Comparison of ENCODE assay signal across 34 mouse cellular contexts in genomic region chr19:33924099-33924498, GRCm38 (mm10). TPM values are rescaled to one million over a fixed set of nuclear protein-coding genes. Genes with fewer than 3 reads are reported as not detected.
DNase-seq lines count a peak whose midpoint lies in the region; ATAC-seq lines count a peak whose summit lies in the region.
"Had no signal": no experiment of that assay in that cellular context is flagged by ENCODE, and none has a peak within 500 bp of the region (broad histone marks: within the 10 kb centered on the region; RNA-seq: fewer than 3 reads in every experiment).

No protein-coding gene starts in this region.

- no peak for ATAC-seq in forebrain, embryonic 11.5 days (replicated peaks; ENCODE audit: low FRiP score)
- ATAC-seq: forebrain, embryonic 14.5 days; forebrain, postnatal 0 days; hindbrain, postnatal 0 days; inflammation-experienced regulatory T-cells, adult 6 months; intestine, embryonic 16.5 days; Patski had no signal

- no peaks in the 10 kb centered on the region for H3K36me3 ChIP-seq in forebrain, embryonic 11.5 days (ENCODE audit: control insufficient read depth, insufficient read depth, low read length)
- H3K36me3 ChIP-seq: forebrain, embryonic 10.5 days; heart, embryonic 12.5 days; heart, embryonic 15.5 days had no signal

- no peak overlapping the region for H3K9ac ChIP-seq in forebrain, embryonic 11.5 days (ENCODE audit: low read length)
- H3K9ac ChIP-seq: forebrain, postnatal 0 days; heart, embryonic 12.5 days; heart, embryonic 15.5 days; hindbrain, embryonic 14.5 days had no signal

- H3K4me2 ChIP-seq in forebrain, embryonic 11.5 days (ENCODE audit: low read depth, low read length, severe bottlenecking) = no peak overlapping the region
- H3K4me2 ChIP-seq: heart, embryonic 12.5 days; heart, embryonic 15.5 days; hindbrain, embryonic 14.5 days had no signal

- no peaks in the 10 kb centered on the region for H3K9me3 ChIP-seq in forebrain, embryonic 11.5 days (ENCODE audit: control insufficient read depth, low read length)
- H3K9me3 ChIP-seq: forebrain, embryonic 10.5 days; heart, embryonic 12.5 days; heart, embryonic 15.5 days had no signal

- no peak overlapping the region for H3K4me3 ChIP-seq in forebrain, embryonic 11.5 days (ENCODE audit: low read depth, low read length)
- H3K4me3 ChIP-seq: forebrain, embryonic 10.5 days; gastrocnemius, adult 2 months; heart, embryonic 12.5 days; heart, embryonic 15.5 days had no signal

- H3K4me1 ChIP-seq in forebrain, embryonic 11.5 days (replicated peaks; ENCODE audit: control insufficient read depth, insufficient read depth, low read length) = no peaks in the 10 kb centered on the region
- H3K4me1 ChIP-seq: forebrain, embryonic 10.5 days; heart, embryonic 12.5 days; heart, embryonic 15.5 days had no signal

- no peak overlapping the region for H3K27ac ChIP-seq in forebrain, embryonic 11.5 days (ENCODE audit: low read depth, low read length)
- H3K27ac ChIP-seq: forebrain, embryonic 10.5 days; gastrocnemius, adult 2 months; heart, embryonic 15.5 days; hindbrain, embryonic 14.5 days; hindbrain, postnatal 0 days had no signal

- H3K27me3 ChIP-seq in forebrain, embryonic 11.5 days (ENCODE audit: control insufficient read depth, insufficient read depth, low read length) = no peaks in the 10 kb centered on the region
- H3K27me3 ChIP-seq: heart, embryonic 12.5 days; heart, embryonic 15.5 days had no signal

- intact Hi-C loops in heart, postnatal 10 days (cut with DNase I) = no loop called here

- DNase-seq in 3T3-L1 (ENCODE audit: low read depth, low spot score) (peak; percentile 22), A20 (ENCODE audit: low read depth, low spot score) (peak; percentile 7), R1 (ENCODE audit: low read depth, low spot score) (peak; percentile 11)
- no peak for DNase-seq in heart, postnatal 10 days
- no peak for DNase-seq in forebrain, embryonic 11.5 days (ENCODE audit: low spot score)
- no peak for DNase-seq in layer of hippocampus, postnatal 14 days (ENCODE audit: low spot score in 2 of 2)
- DNase-seq: adrenal gland, adult 2 months; adrenal gland, postnatal 25 days; B cell, adult 2 months; cerebellum, adult 11-12 months; cerebellum, adult 8-10 months; cerebellum, postnatal 10 days; forebrain, postnatal 0 days; gastrocnemius, adult 2 months; gastrocnemius, postnatal 14 days; heart, adult 18-20 months; heart, postnatal 14 days; heart, postnatal 4 days; kidney, adult 18-20 months had no signal

RNA-seq across cellular contexts. Expression of gene Lipf, which starts 36.9 kb away (rescaled TPM):
- total RNA-seq in heart, postnatal 10 days (2021) = not detected
- polyA plus RNA-seq in forebrain, embryonic 11.5 days (2014; fragmentation: Nextera tagmentation; extraction: Ambion mirVana) = not detected in 2 replicates
- not detected for total RNA-seq in layer of hippocampus, postnatal 14 days (2021)
- total RNA-seq: adrenal gland, adult 2 months; adrenal gland, postnatal 25 days; forebrain, postnatal 0 days; gastrocnemius, adult 2 months; gastrocnemius, postnatal 14 days; gastrocnemius, postnatal 4 days; heart, adult 18-20 months; heart, postnatal 14 days; heart, postnatal 4 days; hindbrain, postnatal 0 days had no signal
- polyA plus RNA-seq: adrenal gland, adult 2 months; brain, embryonic 14.5 days; embryonic facial prominence, embryonic 11.5 days; embryonic facial prominence, embryonic 14.5 days; forebrain, embryonic 10.5 days; forebrain, embryonic 14.5 days; forebrain, postnatal 0 days; frontal cortex, adult 2 months; heart, embryonic 15.5 days; hindbrain, embryonic 11.5 days; hindbrain, embryonic 14.5 days; hindbrain, postnatal 0 days; inflammation-experienced regulatory T-cells, adult 6 months; Patski had no signal

Comparison
In these comparisons a context has a peak if more than half of its experiments do, and no peak if none do; other contexts are left out.
1. DNase-seq: peak in 3T3-L1 (single experiment), A20 (single experiment) and R1 (single experiment); none in heart, postnatal 10 days (0 of 2), forebrain, embryonic 11.5 days (single experiment) and layer of hippocampus, postnatal 14 days (0 of 2).